Mouse (Mus musculus) MEL (cell line): Measurements from ENCODE around the gene Rhd.

ENCODE experiments used
- KAT2A ChIP-seq: conservative IDR thresholded peaks from 2 replicates; pipeline ENCODE4 v1.6.1; 2012; ENCODE audit warnings: low read depth, low read length, improper control_type of control experiment, inconsistent platforms
- MAX ChIP-seq: IDR thresholded peaks from 2 replicates; pipeline ENCODE4 v1.6.1; 2011; ENCODE audit warnings: low read length, improper control_type of control experiment
- MAZ ChIP-seq: IDR thresholded peaks from 2 replicates; pipeline ENCODE4 v1.6.1; 2012; ENCODE audit warnings: low read depth, mild to moderate bottlenecking, inconsistent platforms, low read length, improper control_type of control experiment
- MXI1 ChIP-seq: IDR thresholded peaks from 2 replicates; pipeline ENCODE4 v1.6.1; 2011; ENCODE audit warnings: mild to moderate bottlenecking, low read depth, low read length, improper control_type of control experiment
- MYC ChIP-seq: IDR thresholded peaks from 2 replicates; pipeline ENCODE4 v1.6.1; 2011; ENCODE audit warnings: low read depth, mild to moderate bottlenecking, low read length, improper control_type of control experiment, moderate library complexity
- POLR2A ChIP-seq, 2 experiments: IDR thresholded peaks; 2 replicates each; pipeline ENCODE4 v1.6.1; 2011 to 2012; ENCODE audit warnings: low read length in 2 of 2, mild to moderate bottlenecking in 2 of 2, control low read depth in 1 of 2, improper control_type of control experiment in 1 of 2, low read depth in 1 of 2, moderate library complexity in 1 of 2; ENCODE audit not compliant: control insufficient read depth in 1 of 2, insufficient read depth in 1 of 2, poor library complexity in 1 of 2
- POLR2AphosphoS2 ChIP-seq: IDR thresholded peaks from 2 replicates; pipeline ENCODE4 v1.6.1; 2011; ENCODE audit warnings: low read length, improper control_type of control experiment
- POLR2AphosphoS5 ChIP-seq: IDR thresholded peaks from 2 replicates; pipeline ENCODE4 v1.6.1; 2012; ENCODE audit warnings: low read depth, borderline replicate concordance, mild to moderate bottlenecking, inconsistent platforms, low read length, moderate library complexity, mixed read lengths
- RAD21 ChIP-seq: IDR thresholded peaks from 2 replicates; pipeline ENCODE4 v1.6.1; 2011; ENCODE audit warnings: mild to moderate bottlenecking, low read depth, low read length, improper control_type of control experiment
- SIN3A ChIP-seq: IDR thresholded peaks from 2 replicates; pipeline ENCODE4 v1.6.1; 2012; ENCODE audit warnings: low read length, improper control_type of control experiment, inconsistent platforms
- UBTF ChIP-seq: IDR thresholded peaks from 2 replicates; pipeline ENCODE4 v1.6.1; 2012; ENCODE audit warnings: low read depth, mild to moderate bottlenecking, inconsistent platforms, low read length, improper control_type of control experiment, moderate library complexity, borderline replicate concordance; ENCODE audit not compliant: insufficient read depth
- USF1 ChIP-seq: IDR thresholded peaks from 2 replicates; pipeline ENCODE4 v1.6.1; 2014; ENCODE audit warnings: low read depth, mild to moderate bottlenecking, inconsistent platforms, low read length, improper control_type of control experiment, moderate library complexity

DNA sequence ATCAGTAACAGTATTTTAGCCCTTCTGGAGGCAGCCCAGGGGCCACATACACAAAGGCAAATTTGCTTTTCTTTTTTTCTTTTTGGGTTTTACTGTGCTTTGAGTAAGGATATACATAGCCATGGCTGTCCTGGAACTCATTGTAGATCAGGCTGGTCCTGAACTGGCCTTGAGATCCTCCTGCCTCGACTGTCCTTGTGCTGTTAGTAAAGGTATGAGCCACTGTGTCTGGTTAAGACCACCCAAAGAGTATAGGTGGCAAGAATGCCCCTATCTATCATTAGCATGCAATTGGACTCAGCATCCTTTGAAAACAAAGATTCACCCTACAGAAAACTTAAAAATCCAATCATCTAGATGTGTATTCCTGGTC lies 64.1 kb downstream of the Rhd start:
- no peak for TF ChIP-seq MAX
- TF ChIP-seq MYC: no peak
- TF ChIP-seq MAZ: no peak
- no peak for TF ChIP-seq KAT2A
- TF ChIP-seq UBTF: no peak
- no peak for TF ChIP-seq USF1
- no peak for TF ChIP-seq MXI1
- no peak for TF ChIP-seq RAD21
- peak; percentile 47; the same call in 1 of the 2 replicates for TF ChIP-seq POLR2AphosphoS2
- 0 out of 2 replicates have a peak, but pooled peaks have one; percentile 21 for TF ChIP-seq SIN3A
- TF ChIP-seq POLR2AphosphoS5: no peak
- 0 out of 4 replicates have a peak, but pooled peaks of 1 of the 2 experiments have one; percentile 7 for TF ChIP-seq POLR2A (IDR thresholded peaks at IDR 0.05; ENCODE audit: control insufficient read depth in 1 of 2, insufficient read depth in 1 of 2, low read depth in 1 of 2, low read length in 2 of 2, poor library complexity in 1 of 2)
